Mouse (Mus musculus) hindbrain, embryonic 10.5 days (tissue): ENCODE data around the gene Olfr878. TPM values are rescaled to one million over a fixed set of nuclear protein-coding genes. Genes with fewer than 3 reads are reported as not detected.

Source experiments
- DNase-seq: peaks from one replicate; pipeline ENCODE4 v3.0.0-alpha.2; 2017; ENCODE audit warnings: low spot score
- H3K27ac ChIP-seq: fragments of 300-500 bp; sonication (generic); 2 replicates; pipeline ENCODE4 v1.5.1; 2016; ENCODE audit warnings: mild to moderate bottlenecking, moderate library complexity
- H3K27me3 ChIP-seq: fragments of 300-500 bp; sonication (generic); 2 replicates; pipeline ENCODE4 v1.6.1; 2016; ENCODE audit warnings: mild to moderate bottlenecking; ENCODE audit not compliant: poor library complexity, insufficient read depth, severe bottlenecking
- H3K36me3 ChIP-seq: fragments of 300-500 bp; sonication (generic); 2 replicates; pipeline ENCODE4 v1.6.1; 2016; ENCODE audit warnings: mild to moderate bottlenecking, moderate library complexity
- H3K4me1 ChIP-seq: fragments of 300-500 bp; sonication (generic); replicated peaks from 2 replicates; pipeline ENCODE4 v1.6.1; 2016; ENCODE audit warnings: mild to moderate bottlenecking
- H3K4me3 ChIP-seq: fragments of 300-500 bp; sonication (generic); 2 replicates; pipeline ENCODE4 v1.5.1; 2016; ENCODE audit warnings: mild to moderate bottlenecking, moderate library complexity
- H3K9me3 ChIP-seq: fragments of 300-500 bp; sonication (generic); 2 replicates; pipeline ENCODE4 v1.6.1; 2016; ENCODE audit warnings: mild to moderate bottlenecking, moderate library complexity
- WGBS: fragments of 180-500 bp; shearing (Covaris S2); methylation state at CpG from one replicate; pipeline ENCODE4 v1.1.7; 2016; 5-methylcytosine and 5-hydroxymethylcytosine counted together
- polyA plus RNA-seq: library from polyadenylated mRNA; unstranded; fragments of >200 nt; fragmentation: Nextera tagmentation; extraction: Ambion mirVana; gene quantifications from 2 replicates; pipeline ENCODE4 v1.2.1, GENCODE M21; 2016

Olfr878 gene
- polyA plus RNA-seq, 1 experiment from 2014 or later: not detected

DNA sequence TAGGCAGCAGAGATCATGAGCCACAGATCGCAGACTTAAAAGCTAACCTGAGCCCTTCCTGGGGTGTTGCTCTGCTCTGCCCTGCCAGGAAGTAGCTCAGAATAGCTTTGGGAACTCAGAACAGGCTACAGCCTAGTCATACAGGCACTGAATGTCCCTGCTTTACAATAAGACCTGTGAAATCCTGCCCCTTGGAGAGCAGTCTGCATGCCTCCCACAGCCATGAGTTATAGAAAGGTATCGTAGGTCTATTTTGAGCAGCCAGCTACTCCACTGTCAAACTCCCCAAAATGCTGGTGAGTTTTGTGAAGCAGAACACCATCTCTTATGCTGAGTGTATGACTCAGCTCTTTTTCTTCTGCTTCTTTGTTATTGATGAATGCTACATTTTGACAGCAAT lies 23.5 kb downstream of the Olfr878 start:
- no peaks in the 10 kb centered on the region for H3K9me3 ChIP-seq
- DNase-seq: no peak
- no peaks in the 10 kb centered on the region for H3K27me3 ChIP-seq
- no peak overlapping the region for H3K4me3 ChIP-seq
- H3K27ac ChIP-seq: no peak overlapping the region
- WGBS: 95% methylated on average over 2 of the region's 2 CpGs
- no peaks in the 10 kb centered on the region for H3K36me3 ChIP-seq
- H3K4me1 ChIP-seq: no peaks in the 10 kb centered on the region

Other genes with a start within 250 kb of the Olfr878 start
- gene Panx3, start 248.6 kb upstream of the Olfr878 start, polyA plus RNA-seq: 0.07 and 0.17 TPM in 2 replicates
- gene Olfr160, start 201.6 kb upstream of the Olfr878 start, polyA plus RNA-seq: not detected in 2 replicates
- not detected in 2 replicates for gene Olfr874, start 172.7 kb upstream of the Olfr878 start, polyA plus RNA-seq
- gene Olfr875, start 146.0 kb upstream of the Olfr878 start, polyA plus RNA-seq: not detected in 2 replicates
- not detected in 2 replicates for gene Olfr876, start 114.8 kb upstream of the Olfr878 start, polyA plus RNA-seq
- gene Olfr877, start 63.6 kb upstream of the Olfr878 start, polyA plus RNA-seq: not detected in 2 replicates
- not detected in 2 replicates for gene Olfr145, start 21.1 kb upstream of the Olfr878 start, polyA plus RNA-seq
- not detected in 2 replicates for gene Olfr881, start 74.0 kb downstream of the Olfr878 start, polyA plus RNA-seq
- not detected in 2 replicates for gene Olfr883, start 108.0 kb downstream of the Olfr878 start, polyA plus RNA-seq
- gene Olfr884, start 128.7 kb downstream of the Olfr878 start, polyA plus RNA-seq: not detected in 2 replicates
- gene Olfr885, start 143.5 kb downstream of the Olfr878 start, polyA plus RNA-seq: not detected in 2 replicates
- gene Olfr887, start 166.2 kb downstream of the Olfr878 start, polyA plus RNA-seq: not detected in 2 replicates
- not detected in 2 replicates for gene Olfr888, start 190.3 kb downstream of the Olfr878 start, polyA plus RNA-seq
- gene Olfr889, start 197.4 kb downstream of the Olfr878 start, polyA plus RNA-seq: 0.10 and 0.21 TPM in 2 replicates
- gene Olfr890, start 224.7 kb downstream of the Olfr878 start, polyA plus RNA-seq: not detected in 2 replicates